Mouse (Mus musculus): Measurements from ENCODE around the gene Tes. TPM values are rescaled to one million over a fixed set of nuclear protein-coding genes. Genes with fewer than 3 reads are reported as not detected.
"Not testable (repeated sequence)": the region's sequence is repeated elsewhere in the genome, so short reads cannot be mapped to it uniquely, and the experiment has no call there.

Gene Tes
- polyA plus RNA-seq, 1 experiment from 2014 or later: 40.3 TPM

GRCm38 (mm10) chr6:17061826-17062225 is 3.1 kb upstream of the Tes start:
- DNase-seq (ENCODE audit: low spot score); H3K36me3 ChIP-seq; H3K4me3 ChIP-seq; H3K9me3 ChIP-seq; H3K27ac ChIP-seq: not testable (repeated sequence)
- Histone ChIP-seq H3K4me1 (replicated peaks) (peaks cover 14% of the 10 kb centered on the region), H3K27me3 (ENCODE audit: insufficient read depth, poor library complexity, severe bottlenecking) (peaks cover 39% of the 10 kb centered on the region)
- 85% methylated on average over 4 of the region's 4 CpGs for WGBS

DNA sequence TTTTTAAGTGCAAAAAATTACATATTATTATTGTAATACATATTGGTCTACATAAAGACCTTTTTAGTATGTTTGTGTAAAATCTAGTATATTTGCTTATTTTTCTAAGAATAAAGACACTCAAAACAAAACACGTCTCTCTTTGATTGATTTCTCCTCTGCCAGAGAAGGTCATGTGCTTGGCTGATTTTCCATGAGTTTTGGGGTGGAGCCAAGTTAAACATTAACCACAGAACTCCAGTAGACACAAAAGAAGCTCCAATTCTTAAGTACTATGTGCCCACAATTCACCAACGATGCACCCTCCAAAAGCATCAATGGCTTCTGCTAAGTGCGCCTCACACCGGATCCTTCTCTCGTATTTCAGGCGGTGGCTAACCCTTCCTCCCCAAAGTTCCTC is 2.6 kb upstream of the Tes start:
- no peak for DNase-seq (ENCODE audit: low spot score)
- Histone ChIP-seq H3K4me1 (replicated peaks) (peaks cover 14% of the 10 kb centered on the region), H3K36me3 (no peaks in the 10 kb centered on the region), H3K9me3 (no peaks in the 10 kb centered on the region), H3K27ac (no peak overlapping the region), H3K27me3 (ENCODE audit: insufficient read depth, poor library complexity, severe bottlenecking) (peaks cover 45% of the 10 kb centered on the region), H3K4me3 (no peak overlapping the region)
- WGBS: 81% methylated on average over 6 of the region's 6 CpGs

DNA sequence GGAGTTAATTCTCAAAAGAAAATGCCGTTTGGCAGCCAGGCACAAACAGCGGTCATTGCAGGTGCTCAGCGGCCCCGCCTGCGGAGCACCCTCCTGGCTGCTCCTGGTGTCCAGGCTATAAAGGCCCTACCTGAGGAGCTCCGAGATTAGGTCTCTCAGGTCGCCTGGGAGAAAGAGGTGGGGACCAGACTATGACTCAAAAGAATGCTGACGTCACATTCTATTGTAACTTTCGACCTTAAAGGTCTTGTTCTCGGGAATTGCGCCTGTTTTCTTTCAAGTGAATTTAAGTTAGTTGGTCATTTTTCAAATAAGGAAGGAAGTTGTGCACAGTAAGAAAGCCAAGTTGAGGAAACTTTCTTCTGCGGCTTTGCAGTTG is 831 bp downstream of the Tes start:
- peak overlapping the region; percentile 90 for H3K27ac ChIP-seq
- H3K4me3 ChIP-seq: peak overlapping the region; percentile 82
- no peak for DNase-seq (ENCODE audit: low spot score)
- H3K27me3 ChIP-seq (ENCODE audit: insufficient read depth, poor library complexity, severe bottlenecking): peaks cover 45% of the 10 kb centered on the region
- H3K9me3 ChIP-seq: no peaks in the 10 kb centered on the region
- no peaks in the 10 kb centered on the region for H3K36me3 ChIP-seq
- 6% methylated on average over 12 of the region's 12 CpGs for WGBS
- H3K4me1 ChIP-seq (replicated peaks): peaks cover 14% of the 10 kb centered on the region

GRCm38 (mm10) chr6:17066211-17066940 is 1.4 kb downstream of the Tes start:
- H3K4me1 ChIP-seq (replicated peaks): peaks cover 14% of the 10 kb centered on the region
- H3K27ac ChIP-seq: no peak overlapping the region
- 62% methylated on average over 11 of the region's 11 CpGs for WGBS
- peaks cover 45% of the 10 kb centered on the region for H3K27me3 ChIP-seq (ENCODE audit: insufficient read depth, poor library complexity, severe bottlenecking)
- no peaks in the 10 kb centered on the region for H3K36me3 ChIP-seq
- no peaks in the 10 kb centered on the region for H3K9me3 ChIP-seq
- peak overlapping the region; percentile 82; the same call in 1 of the 2 replicates for H3K4me3 ChIP-seq
- DNase-seq (ENCODE audit: low spot score): no peak

DNA sequence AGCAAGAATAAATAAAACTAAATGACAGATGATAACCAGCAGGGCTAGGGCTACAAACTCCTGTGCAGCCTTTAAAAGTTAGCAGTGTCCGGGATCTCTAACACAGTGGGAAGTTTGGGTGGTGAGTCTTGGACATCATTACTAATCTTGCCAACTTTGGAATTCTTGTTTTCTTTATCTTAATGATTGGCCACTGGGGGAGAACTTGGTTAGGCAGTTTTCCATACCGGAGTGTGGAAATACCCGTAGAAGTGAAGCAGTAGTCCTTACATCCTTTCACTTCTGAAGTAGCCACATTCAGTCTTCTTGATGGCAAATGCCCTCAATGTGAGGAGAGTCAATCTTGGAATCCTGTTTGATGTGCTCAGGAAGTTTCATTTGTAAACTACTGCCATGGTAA is 7.0 kb downstream of the Tes start:
- Histone ChIP-seq H3K4me3 (no peak overlapping the region), H3K36me3 (no peaks in the 10 kb centered on the region), H3K27ac (no peak overlapping the region), H3K27me3 (ENCODE audit: insufficient read depth, poor library complexity, severe bottlenecking) (peaks cover 24% of the 10 kb centered on the region), H3K9me3 (no peaks in the 10 kb centered on the region), H3K4me1 (replicated peaks) (no peaks in the 10 kb centered on the region)
- WGBS: 92% methylated on average over 3 of the region's 3 CpGs
- no peak for DNase-seq (ENCODE audit: low spot score)

- no peaks in the 10 kb centered on the region for H3K9me3 ChIP-seq
- DNase-seq (ENCODE audit: low spot score): no peak
Measured at GRCm38 (mm10) chr6:17072338-17072737, 7.4 kb downstream of the Tes start.

GRCm38 (mm10) chr6:17072763-17073484 is 8.0 kb downstream of the Tes start:
- Histone ChIP-seq H3K27ac (no peak overlapping the region), H3K4me1 (replicated peaks) (peaks cover 10% of the 10 kb centered on the region), H3K36me3 (no peaks in the 10 kb centered on the region), H3K27me3 (ENCODE audit: insufficient read depth, poor library complexity, severe bottlenecking) (peaks cover 19% of the 10 kb centered on the region), H3K4me3 (no peak overlapping the region), H3K9me3 (no peaks in the 10 kb centered on the region)
- DNase-seq (ENCODE audit: low spot score): no peak
- WGBS: 89% methylated on average over 7 of the region's 7 CpGs

More at GRCm38 (mm10) chr6:17072338-17072737, 7.4 kb downstream of the Tes start:
- Histone ChIP-seq H3K36me3 (no peaks in the 10 kb centered on the region), H3K27ac (no peak overlapping the region), H3K27me3 (ENCODE audit: insufficient read depth, poor library complexity, severe bottlenecking) (peaks cover 20% of the 10 kb centered on the region), H3K4me1 (replicated peaks) (peaks cover 4% of the 10 kb centered on the region), H3K4me3 (no peak overlapping the region)
- 96% methylated on average over 5 of the region's 5 CpGs for WGBS

- no peak overlapping the region for H3K27ac ChIP-seq
- no peak for DNase-seq (ENCODE audit: low spot score)
- H3K9me3 ChIP-seq: no peaks in the 10 kb centered on the region
- 74% methylated on average over 9 of the region's 9 CpGs for WGBS
- no peaks in the 10 kb centered on the region for H3K36me3 ChIP-seq
- H3K4me1 ChIP-seq (replicated peaks): peaks cover 19% of the 10 kb centered on the region
- no peak overlapping the region for H3K4me3 ChIP-seq
- peaks cover 25% of the 10 kb centered on the region for H3K27me3 ChIP-seq (ENCODE audit: insufficient read depth, poor library complexity, severe bottlenecking)
Measured at GRCm38 (mm10) chr6:17077270-17077669, 12.3 kb downstream of the Tes start.

GRCm38 (mm10) chr6:17077720-17078119 is 12.8 kb downstream of the Tes start:
- H3K27me3 ChIP-seq (ENCODE audit: insufficient read depth, poor library complexity, severe bottlenecking): peaks cover 25% of the 10 kb centered on the region
- H3K4me3 ChIP-seq: no peak overlapping the region
- peak; percentile 43 for DNase-seq (ENCODE audit: low spot score)
- peaks cover 19% of the 10 kb centered on the region for H3K4me1 ChIP-seq (replicated peaks)
- WGBS: 5% methylated on average over 3 of the region's 3 CpGs
- no peaks in the 10 kb centered on the region for H3K36me3 ChIP-seq
- no peaks in the 10 kb centered on the region for H3K9me3 ChIP-seq
- H3K27ac ChIP-seq: no peak overlapping the region

- no peaks in the 10 kb centered on the region for H3K9me3 ChIP-seq
Measured at GRCm38 (mm10) chr6:17079304-17079703, 14.4 kb downstream of the Tes start.

GRCm38 (mm10) chr6:17079826-17080225 is 14.9 kb downstream of the Tes start:
- no peak overlapping the region for H3K27ac ChIP-seq
- peaks cover 19% of the 10 kb centered on the region for H3K4me1 ChIP-seq (replicated peaks)
- H3K4me3 ChIP-seq: no peak overlapping the region
- no peaks in the 10 kb centered on the region for H3K36me3 ChIP-seq
- no peak for DNase-seq (ENCODE audit: low spot score)
- peaks cover 24% of the 10 kb centered on the region for H3K27me3 ChIP-seq (ENCODE audit: insufficient read depth, poor library complexity, severe bottlenecking)
- H3K9me3 ChIP-seq: no peaks in the 10 kb centered on the region
- 67% methylated on average over 5 of the region's 5 CpGs for WGBS

More at GRCm38 (mm10) chr6:17079304-17079703, 14.4 kb downstream of the Tes start:
- peaks cover 19% of the 10 kb centered on the region for H3K4me1 ChIP-seq (replicated peaks)
- no peak for DNase-seq (ENCODE audit: low spot score)
- no peak overlapping the region for H3K27ac ChIP-seq
- no peak overlapping the region for H3K4me3 ChIP-seq
- no peaks in the 10 kb centered on the region for H3K36me3 ChIP-seq
- peaks cover 25% of the 10 kb centered on the region for H3K27me3 ChIP-seq (ENCODE audit: insufficient read depth, poor library complexity, severe bottlenecking)
- WGBS: 57% methylated on average over 5 of the region's 5 CpGs

DNA sequence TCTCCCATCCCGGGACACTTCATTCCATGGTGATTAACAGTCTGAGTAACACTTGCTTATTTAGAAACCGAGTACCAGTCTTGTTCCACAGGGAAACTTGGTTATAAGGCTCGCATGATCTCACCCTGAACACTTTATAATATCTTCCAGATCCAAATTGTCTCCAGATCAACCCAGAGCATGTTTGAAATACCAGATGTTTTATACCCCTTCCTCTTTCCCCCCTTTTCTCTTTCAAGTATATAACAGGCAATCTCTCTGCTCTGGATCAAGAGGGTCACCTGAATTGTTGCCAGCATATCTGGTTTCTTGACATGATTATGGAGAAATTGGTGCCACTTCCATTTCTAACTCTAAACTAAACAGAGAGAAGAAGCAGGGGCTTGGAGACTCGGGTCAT is 17.3 kb downstream of the Tes start:
- Histone ChIP-seq H3K4me3 (no peak overlapping the region), H3K9me3 (no peaks in the 10 kb centered on the region), H3K27ac (no peak overlapping the region), H3K4me1 (replicated peaks) (peaks cover 16% of the 10 kb centered on the region), H3K36me3 (no peaks in the 10 kb centered on the region), H3K27me3 (ENCODE audit: insufficient read depth, poor library complexity, severe bottlenecking) (peaks cover 6% of the 10 kb centered on the region; the same call in 1 of the 2 replicates)
- 82% methylated on average over 4 of the region's 4 CpGs for WGBS
- no peak for DNase-seq (ENCODE audit: low spot score)

DNA sequence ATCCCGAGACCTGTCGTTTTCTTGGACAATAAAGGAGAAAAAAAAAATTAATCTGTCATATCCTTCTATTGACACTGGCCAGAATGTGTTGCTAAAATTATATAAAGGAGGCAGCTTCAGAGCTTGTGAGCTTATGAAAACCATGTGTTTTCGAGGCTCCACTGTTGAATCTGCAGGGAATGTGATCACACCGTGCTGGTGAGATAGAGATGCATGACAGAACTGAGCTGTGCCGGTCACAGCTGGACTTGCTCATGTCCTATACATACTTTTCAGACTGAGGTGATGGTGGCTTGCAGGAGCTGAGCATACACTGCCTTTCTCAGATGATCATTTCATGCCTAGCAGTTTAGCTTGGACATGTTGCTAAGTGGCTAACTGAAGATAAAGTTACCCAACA is 17.9 kb downstream of the Tes start:
- no peak overlapping the region for H3K27ac ChIP-seq
- H3K36me3 ChIP-seq: no peaks in the 10 kb centered on the region
- DNase-seq (ENCODE audit: low spot score): no peak
- no peak overlapping the region for H3K4me3 ChIP-seq
- H3K4me1 ChIP-seq (replicated peaks): peaks cover 11% of the 10 kb centered on the region
- H3K27me3 ChIP-seq (ENCODE audit: insufficient read depth, poor library complexity, severe bottlenecking): peaks cover 6% of the 10 kb centered on the region; the same call in 1 of the 2 replicates
- no peaks in the 10 kb centered on the region for H3K9me3 ChIP-seq
- WGBS: 79% methylated on average over 5 of the region's 5 CpGs

Data from hindbrain, embryonic 10.5 days (tissue).